Mouse (Mus musculus) gonadal fat pad, adult 2 months (tissue): ENCODE results near the gene Foxg1. TPM values are rescaled to one million over a fixed set of nuclear protein-coding genes. Genes with fewer than 3 reads are reported as not detected.

ENCODE experiments used
- DNase-seq: peaks from one replicate; pipeline ENCODE4 v3.0.0-alpha.2; 2012; ENCODE audit warnings: low read depth
- polyA plus RNA-seq: library from polyadenylated mRNA; depleted of rRNA; stranded (reverse); fragments of >200 nt; gene quantifications from 2 replicates; pipeline ENCODE4 v1.2.3, GENCODE M21; 2012; rRNA removed

The Foxg1 gene
- not detected in 2 replicates for polyA plus RNA-seq

- DNase-seq = no peak
Measured at GRCm38 (mm10) chr12:49382565-49383520, at the start of gene Foxg1. Foxg1 (plus strand) TSS chr12:49382660.

GRCm38 (mm10) chr12:49349697-49350096 is 32.8 kb upstream of the Foxg1 start:
- no peak for DNase-seq

GRCm38 (mm10) chr12:49368931-49369330 is 13.5 kb upstream of the Foxg1 start:
- DNase-seq = no peak

GRCm38 (mm10) chr12:49372170-49372569 is 10.3 kb upstream of the Foxg1 start:
- no peak for DNase-seq

- no peak for DNase-seq
Measured at GRCm38 (mm10) chr12:49373176-49373575, 9.3 kb upstream of the Foxg1 start.

- no peak for DNase-seq
Measured at GRCm38 (mm10) chr12:49373821-49374605, 8.4 kb upstream of the Foxg1 start.

GRCm38 (mm10) chr12:49374606-49374995 is 7.9 kb upstream of the Foxg1 start:
- no peak for DNase-seq

GRCm38 (mm10) chr12:49375427-49376317 is 6.8 kb upstream of the Foxg1 start:
- DNase-seq = no peak

- DNase-seq = no peak
Measured at GRCm38 (mm10) chr12:49376318-49376992, 6.0 kb upstream of the Foxg1 start.

GRCm38 (mm10) chr12:49377281-49377970 is 5.0 kb upstream of the Foxg1 start:
- no peak for DNase-seq

GRCm38 (mm10) chr12:49378920-49379319 is 3.5 kb upstream of the Foxg1 start:
- no peak for DNase-seq

- no peak for DNase-seq
Measured at GRCm38 (mm10) chr12:49379446-49379845, 3.0 kb upstream of the Foxg1 start.

- DNase-seq = no peak
Measured at GRCm38 (mm10) chr12:49380442-49380841, 2.0 kb upstream of the Foxg1 start.

GRCm38 (mm10) chr12:49381031-49381525 is 1.4 kb upstream of the Foxg1 start:
- no peak for DNase-seq

- DNase-seq = no peak
Measured at GRCm38 (mm10) chr12:49381721-49382365, 617 bp upstream of the Foxg1 start.

- DNase-seq = no peak
Measured at GRCm38 (mm10) chr12:49383521-49384133, 1.2 kb downstream of the Foxg1 start.

- DNase-seq = no peak
Measured at GRCm38 (mm10) chr12:49384295-49384875, 1.9 kb downstream of the Foxg1 start.

- no peak for DNase-seq
Measured at GRCm38 (mm10) chr12:49384876-49385630, 2.6 kb downstream of the Foxg1 start, which contains the start of gene Gm43517. Gm43517 (plus strand) TSS chr12:49385174.
